Mouse (Mus musculus): ENCODE results near the gene Cbr2.
A peak's percentile ranks its signal among the peaks of the same experiment; 100 is the strongest.

Cbr2 gene

DNA sequence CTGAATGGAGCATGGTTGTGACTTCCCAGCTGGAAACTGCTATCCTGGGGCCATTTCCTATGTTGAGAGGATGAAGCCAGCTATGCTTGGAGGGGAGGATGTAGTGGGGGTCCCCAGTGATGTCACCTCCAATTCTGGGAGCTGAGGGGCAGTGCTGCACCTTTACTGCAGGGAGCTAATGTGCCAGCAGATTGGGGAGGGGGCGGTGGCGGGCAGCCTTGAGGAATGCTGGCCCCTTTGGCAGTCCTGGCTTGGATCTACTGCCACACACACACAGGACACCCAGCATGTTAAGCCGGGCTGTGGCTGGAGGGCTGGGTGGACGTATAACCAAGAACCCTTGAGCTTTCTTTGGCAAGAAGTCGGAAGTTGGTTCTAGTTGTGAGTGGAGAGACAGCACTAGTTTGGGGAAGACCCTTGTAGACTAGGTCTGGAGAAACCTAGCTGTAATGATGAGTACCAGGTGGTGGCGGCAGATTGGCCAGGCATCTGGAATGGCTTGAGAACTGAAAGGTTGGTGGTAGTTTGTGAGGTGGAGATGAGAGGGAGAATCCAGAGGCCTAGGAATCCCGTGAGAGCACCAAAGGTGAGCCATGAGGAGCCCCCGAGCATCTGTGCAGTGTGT is 19.8 kb downstream of the Cbr2 start:
- DNase-seq (ENCODE audit: low spot score): no peak

DNA sequence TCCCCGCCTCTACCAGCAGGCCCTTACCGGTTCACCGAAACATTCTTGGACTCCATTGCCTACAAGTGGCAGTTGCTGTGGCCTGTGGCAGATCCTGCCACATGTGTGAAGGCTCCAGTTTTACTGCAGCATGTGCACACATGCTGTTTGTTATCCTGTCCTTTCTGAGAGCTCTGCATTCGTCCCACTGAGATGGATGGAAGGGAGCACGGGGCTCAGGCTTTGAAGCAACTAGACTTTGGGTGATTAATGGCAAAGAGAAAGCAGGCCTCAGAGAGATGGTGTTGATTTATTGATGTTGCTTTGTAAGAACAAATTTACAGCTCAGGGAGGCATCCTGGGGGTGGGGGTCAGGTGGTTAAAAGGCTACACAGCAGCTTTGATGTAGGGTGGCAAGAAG is 21.2 kb downstream of the Cbr2 start:
- no peak for DNase-seq (ENCODE audit: low spot score)

DNA sequence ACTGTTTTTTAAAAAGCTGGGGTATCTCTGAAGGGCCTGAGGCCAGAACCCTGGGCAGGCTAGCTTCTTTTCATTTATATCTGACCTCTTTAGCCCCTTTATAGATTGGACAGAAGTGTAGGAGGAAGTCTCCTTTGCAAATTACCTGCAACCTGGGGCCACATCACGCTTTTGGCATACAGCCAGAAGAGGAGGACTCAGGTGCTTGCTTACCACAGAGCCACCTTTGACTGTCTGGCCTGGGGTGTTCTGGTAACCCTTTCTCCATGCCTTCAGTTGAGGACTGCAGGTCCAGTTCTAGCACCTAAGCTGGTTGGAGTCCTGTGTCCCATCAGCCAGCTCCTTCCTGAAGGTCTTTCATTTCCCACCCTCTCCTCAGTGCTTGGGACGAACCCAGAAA is 22.4 kb downstream of the Cbr2 start:
- no peak for DNase-seq (ENCODE audit: low spot score)

DNA sequence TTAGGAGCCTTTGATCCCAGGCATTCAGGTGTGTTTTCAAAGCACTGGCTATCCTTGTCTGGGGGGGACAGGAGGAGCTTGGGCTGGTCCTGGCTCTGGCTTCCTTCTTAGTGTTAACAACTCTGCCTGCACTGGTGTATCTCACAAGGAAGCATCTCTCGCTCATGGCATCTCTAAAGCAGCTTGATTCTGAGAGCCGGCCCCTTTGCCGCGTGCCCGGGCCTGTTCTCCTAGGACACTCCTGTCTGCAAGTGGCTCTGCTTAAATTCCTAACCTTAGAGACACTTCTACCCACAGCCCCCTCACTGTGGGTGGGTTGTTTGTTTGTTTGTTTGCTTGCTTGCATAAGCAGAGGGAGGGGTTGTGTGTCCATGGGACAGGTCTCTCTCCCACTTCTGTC is 23.9 kb downstream of the Cbr2 start:
- DNase-seq (ENCODE audit: low spot score): no peak

DNA sequence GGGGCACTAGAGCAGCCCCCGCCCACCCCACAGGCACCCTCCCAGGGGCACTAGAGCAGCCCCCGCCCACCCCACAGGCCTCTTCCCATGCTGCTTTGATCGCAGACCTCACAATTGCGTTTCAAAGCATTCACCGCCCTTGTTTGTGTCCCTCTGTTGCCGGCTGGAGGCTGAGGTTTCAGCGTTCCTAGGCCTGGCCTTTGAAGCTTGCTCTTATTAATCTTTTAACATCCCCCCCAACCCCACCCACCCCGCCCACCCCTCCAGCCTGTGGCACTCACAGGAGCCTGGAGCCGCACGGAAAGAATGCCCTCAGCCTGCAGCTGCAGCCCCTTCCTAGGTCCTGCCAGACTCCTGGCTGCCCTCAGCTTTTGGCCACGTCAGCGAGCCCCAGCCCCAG is 24.7 kb downstream of the Cbr2 start:
- DNase-seq (ENCODE audit: low spot score): no peak

DNA sequence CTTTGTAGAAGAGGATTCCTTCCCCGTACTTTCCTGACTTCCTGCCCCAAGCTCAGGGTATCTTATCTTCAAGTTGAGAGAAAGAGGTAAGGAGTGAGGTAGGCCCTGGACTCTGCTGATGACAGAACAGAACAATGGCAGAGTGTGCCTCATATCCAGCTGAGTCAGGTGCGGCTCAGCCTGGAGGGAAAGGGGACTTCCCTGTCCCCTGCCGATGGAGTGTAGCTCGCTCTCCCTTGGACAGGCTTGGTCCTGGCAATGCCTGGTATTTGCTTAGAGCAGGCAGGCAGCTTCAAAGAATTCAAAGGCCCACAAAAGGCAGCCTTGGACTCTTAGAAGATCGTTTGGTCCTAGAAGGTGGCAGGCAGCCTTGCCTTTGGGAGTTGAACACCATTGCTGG is 25.8 kb downstream of the Cbr2 start:
- DNase-seq (ENCODE audit: low spot score): no peak

DNA sequence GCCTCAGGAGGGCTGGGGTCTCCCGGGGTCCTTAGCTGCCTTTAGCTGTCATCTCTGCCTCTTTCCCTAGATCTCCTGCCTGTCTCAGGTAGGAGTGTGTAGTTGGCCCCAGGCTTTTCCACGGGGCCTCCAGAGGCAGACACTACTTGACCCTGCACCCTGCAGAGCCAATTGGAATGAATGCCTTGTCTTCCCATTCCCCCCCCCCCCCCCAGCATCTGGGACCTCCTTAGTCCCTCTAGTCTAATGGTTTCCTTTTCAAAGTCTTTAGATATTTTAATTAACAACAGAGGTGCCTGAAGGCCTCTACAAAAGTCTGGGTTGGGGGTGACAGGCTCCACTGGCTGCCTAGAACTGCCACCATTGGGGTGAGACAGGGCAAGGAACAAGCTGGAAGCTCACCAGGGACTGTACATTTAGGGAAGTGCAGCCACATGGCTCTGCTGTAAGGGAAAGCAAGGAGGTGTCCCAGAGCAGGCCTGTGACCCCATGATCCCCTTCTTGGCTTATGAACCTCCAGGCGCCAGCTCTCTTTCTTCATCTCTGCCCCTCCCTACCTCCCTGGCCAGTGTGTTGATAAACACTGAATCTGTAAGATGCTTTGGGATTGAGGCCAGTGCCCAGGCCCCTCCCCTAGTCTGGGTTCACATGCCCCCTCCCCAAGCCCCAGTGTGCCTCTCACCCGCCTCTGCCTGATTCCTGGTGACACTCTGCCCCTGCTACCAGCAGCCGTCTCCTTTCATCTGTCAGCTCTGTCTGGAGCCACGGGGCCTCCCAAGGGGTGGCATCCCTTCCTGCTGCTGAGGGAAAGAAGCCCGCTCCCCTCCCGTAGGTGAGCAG is 27.2 kb downstream of the Cbr2 start:
- no peak for DNase-seq (ENCODE audit: low spot score)

DNA sequence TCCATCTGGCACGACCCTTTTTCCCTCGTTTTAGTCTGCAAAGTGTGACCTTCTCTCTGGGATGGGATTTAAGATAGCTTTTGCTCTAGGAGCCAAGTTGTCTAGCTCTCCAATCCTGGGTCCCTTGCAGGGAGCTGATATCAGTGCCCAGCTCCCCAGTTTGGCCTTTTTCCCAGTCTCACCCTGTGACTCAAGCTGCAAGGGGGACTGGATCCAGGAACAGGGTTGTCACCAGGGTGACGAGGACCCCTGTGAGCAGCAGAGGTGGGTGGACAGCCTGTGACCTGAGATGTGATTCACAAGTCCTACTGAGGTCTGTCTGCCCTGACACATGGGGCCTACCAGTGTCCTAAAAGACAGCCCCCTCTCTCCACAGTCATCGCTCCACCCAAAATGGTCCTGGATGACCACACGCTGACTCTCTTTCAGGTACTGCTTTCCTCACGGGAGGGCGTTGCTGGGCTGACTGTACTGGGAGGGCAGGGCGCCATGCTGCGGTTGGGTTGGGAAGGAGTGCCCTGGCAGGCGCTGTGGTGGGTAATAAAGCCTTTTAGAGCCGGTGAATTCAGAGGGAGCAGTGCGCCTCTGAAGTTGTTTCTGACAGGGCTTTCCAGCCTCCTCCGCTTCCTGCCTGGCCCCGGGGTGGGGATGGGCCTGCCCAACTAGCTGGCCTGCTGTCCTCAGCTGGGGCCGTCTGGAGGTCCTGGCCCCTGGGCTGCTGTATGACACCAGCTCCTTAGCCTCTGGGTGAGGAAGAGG is 28.0 kb downstream of the Cbr2 start:
- DNase-seq (ENCODE audit: low spot score): no peak

DNA sequence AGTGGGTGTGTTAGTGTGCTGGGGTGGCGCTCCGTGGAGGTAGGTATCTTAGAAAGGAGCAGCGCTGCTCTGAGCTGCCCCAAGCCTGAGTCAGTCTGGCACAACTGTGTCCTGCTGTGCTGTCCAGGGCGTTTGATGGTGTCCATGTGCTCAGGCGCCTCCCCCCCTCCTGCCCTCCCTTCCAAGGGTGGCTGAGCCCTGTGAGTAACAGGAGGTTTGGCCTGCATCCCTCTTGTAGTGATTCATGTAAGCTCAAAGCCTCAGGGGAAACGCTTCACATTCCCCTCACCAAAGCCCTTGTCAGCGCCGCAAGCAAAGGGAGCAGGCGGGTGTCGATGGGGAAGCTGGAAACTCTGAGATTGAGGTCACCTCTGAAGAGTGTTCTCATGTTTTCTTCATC is 34.2 kb downstream of the Cbr2 start:
- DNase-seq (ENCODE audit: low spot score): peak; percentile 75

DNA sequence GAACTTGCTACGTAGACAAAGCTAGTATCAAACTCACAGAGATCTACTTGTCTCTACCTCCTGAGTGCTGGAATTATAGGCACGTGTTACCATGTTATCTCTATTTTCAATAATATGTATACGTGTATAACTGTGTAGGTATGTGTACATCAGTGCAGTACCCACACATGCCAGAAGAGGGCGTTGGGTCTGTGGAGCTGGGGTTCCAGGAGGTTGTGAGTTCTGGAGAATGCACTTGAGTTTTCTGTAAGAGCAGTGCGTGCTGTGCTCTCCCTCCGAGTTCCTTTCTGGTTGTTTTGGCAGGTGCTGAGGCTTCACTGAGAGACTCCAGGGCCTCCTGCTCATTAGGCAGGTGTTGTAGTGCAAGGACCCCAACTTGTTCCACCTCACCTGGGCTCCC is 35.3 kb downstream of the Cbr2 start:
- DNase-seq (ENCODE audit: low spot score): no peak

DNA sequence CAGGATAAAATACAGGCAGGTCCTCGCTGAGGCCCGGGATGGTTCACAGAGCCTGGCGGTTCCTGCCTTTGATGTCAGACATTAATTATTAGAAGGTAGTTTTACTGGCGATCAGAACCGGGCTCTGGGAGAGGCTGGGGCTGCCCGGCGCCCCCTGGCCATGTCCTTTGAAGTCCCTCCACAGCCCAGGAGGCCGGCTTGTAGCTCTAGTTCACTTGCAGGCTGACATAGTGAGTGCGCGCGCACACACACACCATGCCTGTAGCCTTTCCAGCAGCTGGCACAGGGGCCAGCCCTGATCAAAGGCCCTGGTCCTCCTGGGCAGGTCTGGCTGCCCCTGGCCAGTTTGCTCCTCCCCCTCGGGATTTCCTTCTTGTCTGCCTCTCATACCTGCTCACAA is 36.3 kb downstream of the Cbr2 start:
- no peak for DNase-seq (ENCODE audit: low spot score)

DNA sequence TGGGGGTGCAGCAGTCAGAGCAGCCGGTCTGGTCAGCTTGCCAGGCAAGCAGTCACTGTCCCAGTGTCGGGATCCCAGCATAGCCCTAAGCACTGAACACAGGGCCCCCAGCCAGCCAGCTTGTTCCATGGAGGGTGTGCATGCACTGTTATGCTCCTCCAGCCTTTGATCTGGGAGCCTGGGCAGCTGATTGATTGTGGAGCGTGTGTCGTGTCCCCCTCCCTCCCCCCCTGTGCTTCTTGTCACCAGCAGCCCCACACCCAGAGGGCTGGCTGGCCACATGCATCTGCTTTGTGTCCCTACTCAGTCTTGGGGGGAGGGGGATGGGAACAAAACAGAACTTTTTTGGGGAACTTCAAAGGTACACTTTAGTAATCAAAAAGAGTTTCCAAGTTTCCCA is 36.7 kb downstream of the Cbr2 start:
- DNase-seq (ENCODE audit: low spot score): no peak

DNA sequence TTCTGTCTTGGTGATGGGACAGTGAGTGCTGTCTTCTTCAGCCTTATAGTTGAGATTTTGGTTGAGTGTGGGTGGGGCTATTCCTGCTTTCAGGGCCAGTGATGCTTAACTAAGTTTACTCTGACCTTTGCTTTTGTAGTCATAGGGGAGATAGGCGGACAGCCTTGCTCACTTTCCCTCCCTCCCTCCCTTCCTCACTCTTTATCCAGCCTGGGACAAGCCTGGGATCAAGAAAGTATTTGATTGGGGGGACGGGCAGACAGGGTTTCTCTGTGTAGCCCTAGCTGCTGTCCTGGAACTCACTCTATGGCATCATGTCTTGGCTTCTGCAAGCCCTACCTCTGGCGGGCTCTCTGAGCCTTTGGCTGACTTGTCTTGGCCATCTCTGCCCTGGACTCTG is 38.5 kb downstream of the Cbr2 start:
- DNase-seq (ENCODE audit: low spot score): no peak

DNA sequence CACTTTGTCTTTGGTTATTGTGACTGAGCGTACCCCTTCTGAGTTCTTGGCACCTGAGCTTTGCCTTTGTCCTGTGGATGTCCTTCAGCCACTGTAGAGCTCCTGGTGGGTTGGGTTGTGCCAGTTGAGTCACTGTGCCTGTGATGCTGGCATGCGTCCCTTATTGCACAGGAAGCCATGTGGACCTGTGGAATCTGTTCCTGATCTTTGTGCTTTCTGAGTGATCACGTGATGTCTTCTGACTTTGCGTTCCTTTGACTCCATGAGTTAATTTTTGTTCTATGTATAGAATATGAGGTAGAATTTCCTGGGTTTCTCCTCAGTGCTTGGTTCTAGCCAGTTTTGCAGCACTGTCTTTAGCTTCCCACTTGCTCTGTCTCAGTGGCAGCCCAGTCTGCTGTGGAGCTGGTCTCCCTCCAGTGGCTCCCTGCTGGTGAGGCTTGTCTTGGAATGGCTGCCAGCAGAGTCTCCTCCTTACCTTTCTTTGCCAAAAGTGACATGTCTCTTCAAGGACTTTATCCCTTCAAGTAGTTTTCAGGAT is 39.4 kb downstream of the Cbr2 start:
- DNase-seq (ENCODE audit: low spot score): peak; percentile 39

DNA sequence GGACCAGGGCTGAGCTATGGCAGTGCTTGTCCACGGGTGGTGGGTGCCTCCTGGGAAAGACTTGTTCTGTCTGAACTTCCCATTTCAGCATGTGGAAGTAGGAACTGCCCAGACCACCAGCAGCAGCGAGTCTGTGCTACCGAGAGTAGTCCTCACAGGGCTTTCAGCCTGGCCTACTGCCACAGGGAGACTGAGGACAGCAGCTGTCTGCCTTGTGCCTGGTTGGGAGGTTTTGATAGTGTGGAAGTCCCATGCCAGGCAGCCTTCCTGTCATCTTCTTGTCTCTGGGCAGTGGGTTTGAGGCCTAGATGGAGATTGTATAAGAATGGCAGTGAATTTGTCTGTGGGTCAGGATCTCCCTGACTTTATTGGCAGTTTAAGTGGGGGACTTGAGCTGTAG is 42.5 kb downstream of the Cbr2 start:
- DNase-seq (ENCODE audit: low spot score): no peak

DNA sequence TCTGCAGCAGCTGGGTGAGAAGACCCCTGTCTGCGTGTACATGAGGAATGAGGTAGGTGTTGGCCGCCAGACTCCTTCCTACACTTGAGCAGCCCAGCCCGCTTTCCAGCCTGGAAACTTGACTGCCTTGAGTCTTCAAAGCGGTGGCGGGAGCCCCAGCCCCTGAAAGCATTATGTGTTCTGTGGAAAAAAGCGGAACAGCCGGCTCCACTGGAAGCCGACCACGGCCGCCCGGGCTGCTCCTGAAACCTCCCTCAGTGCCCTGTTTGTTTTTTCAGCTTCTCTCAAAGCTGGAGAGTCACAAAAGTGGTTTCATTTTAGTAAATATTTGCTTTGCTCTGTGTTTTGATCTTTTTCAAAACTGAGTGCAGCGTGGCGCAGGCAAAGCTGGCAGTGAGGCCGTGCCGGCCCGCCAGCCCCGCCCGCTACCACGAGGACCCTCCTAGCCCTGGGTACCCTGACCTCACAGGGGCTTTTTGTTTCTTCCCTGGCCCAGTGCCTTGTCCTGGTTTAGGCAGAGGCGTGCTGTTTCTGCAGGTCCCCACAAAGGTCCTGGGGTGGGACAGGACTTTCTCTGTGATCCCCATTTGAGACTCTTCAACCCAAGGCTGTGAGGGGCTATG is 45.2 kb downstream of the Cbr2 start:
- no peak for DNase-seq (ENCODE audit: low spot score)

DNA sequence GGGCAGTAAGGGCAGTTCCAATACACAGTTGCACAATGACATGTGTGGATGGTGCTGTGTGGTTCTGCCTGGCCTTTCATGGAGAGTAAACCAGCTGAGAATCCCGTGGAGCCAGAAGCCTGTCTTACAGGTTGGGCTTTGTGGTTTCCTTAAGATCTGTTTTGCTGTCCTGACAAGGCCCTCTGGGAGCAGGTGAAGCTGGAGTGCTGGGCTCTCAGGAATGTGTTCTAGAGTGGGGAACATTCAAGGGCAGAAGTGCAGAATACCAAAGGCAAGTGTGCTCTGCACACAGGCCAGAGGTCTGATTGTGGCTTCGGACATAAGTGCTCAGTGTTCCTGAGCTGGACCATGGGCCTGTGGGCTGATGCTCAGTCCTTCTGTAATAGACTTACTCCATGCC is 47.3 kb downstream of the Cbr2 start:
- no peak for DNase-seq (ENCODE audit: low spot score)

DNA sequence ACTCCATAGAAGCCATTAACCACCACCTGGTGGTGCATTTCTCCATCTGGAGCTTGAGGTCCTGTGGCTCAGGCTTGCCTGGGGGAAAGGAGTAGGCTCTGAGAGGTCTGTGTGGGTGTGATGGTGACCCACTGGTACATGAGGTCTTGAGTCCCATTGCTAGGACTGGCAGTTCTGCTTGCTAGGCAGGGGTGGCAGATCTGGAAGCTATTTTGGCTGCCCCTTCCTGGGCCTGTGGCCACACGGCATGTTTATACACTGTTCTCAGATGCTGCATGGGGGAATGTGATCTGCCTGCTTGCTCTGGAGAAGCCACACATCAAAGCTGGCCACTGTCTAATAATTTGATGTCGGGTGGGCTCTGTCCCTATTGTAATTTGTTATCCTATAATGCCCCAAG is 47.8 kb downstream of the Cbr2 start:
- DNase-seq (ENCODE audit: low spot score): no peak

DNA sequence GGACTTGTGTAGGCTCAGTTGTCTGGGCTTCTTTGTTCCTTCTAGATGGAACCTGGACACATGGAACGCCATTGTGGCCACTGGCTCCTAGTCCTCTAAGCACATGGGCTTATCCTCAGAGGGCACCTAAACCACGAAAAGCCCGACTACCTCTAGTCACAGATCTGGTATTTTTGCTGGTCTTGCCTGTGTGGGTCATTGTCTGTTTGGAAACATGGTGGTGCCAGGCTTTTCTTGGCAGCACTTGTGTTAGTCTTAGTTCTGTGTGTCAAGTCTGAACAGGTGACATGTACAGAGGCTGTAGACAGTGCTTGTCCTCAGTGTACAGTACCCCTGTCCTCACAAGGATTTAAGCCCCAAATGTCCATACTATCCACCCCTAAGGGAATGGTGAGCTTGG is 48.4 kb downstream of the Cbr2 start:
- DNase-seq (ENCODE audit: low spot score): no peak

DNA sequence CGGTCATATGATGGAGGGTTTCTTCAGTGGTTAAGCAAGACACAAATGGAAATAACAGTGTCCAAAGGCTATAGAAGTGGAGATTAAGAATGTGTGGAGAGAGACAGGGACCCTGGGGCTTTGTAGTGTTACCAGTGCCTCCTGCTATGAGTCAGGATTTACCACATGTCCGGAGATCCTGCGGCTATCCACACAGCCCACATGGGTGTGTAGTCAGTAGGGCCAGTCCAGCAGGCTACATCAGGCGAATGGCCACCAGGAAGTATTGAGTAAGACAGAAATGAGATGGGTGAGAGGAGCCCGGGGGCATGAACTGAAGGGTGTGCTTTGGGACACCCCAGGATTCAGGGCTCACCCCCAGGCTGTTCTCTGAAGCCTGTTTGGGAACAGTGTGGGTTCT is 49.2 kb downstream of the Cbr2 start:
- DNase-seq (ENCODE audit: low spot score): no peak

DNA sequence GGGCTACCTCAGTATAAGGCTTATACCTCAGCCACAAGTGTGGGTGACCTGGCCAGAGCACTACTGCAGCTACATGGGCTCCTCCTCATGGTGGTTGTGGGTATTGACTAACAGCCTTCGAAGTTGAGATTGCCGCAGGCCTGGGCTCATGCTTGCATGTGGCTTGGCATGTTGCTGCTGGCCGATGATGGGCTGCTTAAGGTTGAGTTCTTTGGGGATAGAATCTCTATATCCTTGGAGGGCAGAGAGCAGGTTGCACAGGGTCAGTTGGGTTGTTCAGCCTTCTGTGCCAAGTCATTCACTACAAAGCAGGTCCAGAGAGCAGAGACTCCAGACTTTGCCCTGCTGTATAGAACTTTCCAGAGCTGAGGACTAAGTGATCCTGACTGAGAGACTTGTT is 52.0 kb downstream of the Cbr2 start:
- peak; percentile 53 for DNase-seq (ENCODE audit: low spot score)

Measured in adipocyte (in vitro differentiated cells).